Mouse (Mus musculus) gastrocnemius, postnatal 25 days (tissue): ENCODE results near the gene Fam184b. TPM values are rescaled to one million over a fixed set of nuclear protein-coding genes. Genes with fewer than 3 reads are reported as not detected.

ENCODE experiments used
- DNase-seq: peaks from one replicate; pipeline ENCODE4 v3.0.0; 2022
- total RNA-seq, 2 experiments: library from RNA; stranded (reverse); gene quantifications; 1 replicate in 1 of 2; 2 replicates in 1 of 2; pipeline ENCODE4 v1.2.3; 2021

Gene Fam184b
- total RNA-seq, 2 experiments from 2014 or later, result 0.27 to 0.46 TPM

- DNase-seq, result no peak
Measured at GRCm38 (mm10) chr5:45514599-45514998, 124.8 kb downstream of the Fam184b start.

DNA sequence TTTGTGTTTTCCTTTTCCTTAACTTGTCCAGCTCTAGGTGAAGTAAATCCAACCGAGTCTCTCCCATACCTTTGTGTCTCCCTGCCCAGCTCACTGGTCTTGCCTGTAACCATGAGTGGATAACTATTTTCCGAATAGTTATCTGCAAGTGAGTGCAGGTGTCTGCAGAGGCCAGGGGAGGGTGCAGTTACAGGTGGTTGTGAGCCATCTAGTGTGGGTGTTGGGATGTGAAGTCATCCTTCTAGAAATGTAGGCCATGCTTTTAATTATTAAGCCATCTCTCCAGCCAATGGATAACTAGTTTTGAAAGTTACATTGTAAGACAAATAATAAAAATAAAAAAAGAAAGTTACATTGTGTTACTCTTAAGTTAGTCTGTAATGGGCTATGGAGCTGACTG, 125.9 kb downstream of the Fam184b start:
- DNase-seq, result no peak

DNA sequence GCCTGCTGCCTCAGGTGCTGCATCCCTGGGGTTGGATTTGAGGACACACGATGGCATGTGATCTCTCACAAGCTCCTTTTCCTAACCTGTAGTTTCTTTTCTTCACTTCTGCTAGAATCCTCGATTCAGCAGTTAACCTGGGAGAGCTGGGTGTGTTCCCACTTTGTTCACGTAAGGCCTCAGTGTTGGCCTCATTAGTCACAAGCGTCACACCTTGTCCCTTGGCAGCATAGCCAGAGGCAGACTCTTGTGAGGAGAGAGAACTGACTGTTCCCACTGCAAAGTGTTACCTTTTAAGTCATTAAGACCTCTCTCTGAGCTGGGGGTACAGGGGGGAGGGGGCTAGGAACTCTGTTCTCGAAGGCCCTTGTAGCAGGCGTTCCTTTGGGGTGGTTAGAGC, 126.5 kb downstream of the Fam184b start:
- no peak for DNase-seq

- DNase-seq, result no peak
Measured at GRCm38 (mm10) chr5:45510071-45510470, 129.3 kb downstream of the Fam184b start.

- DNase-seq, result no peak
Measured at GRCm38 (mm10) chr5:45497564-45497963, 141.8 kb downstream of the Fam184b start.

GRCm38 (mm10) chr5:45496930-45497550, 142.4 kb downstream of the Fam184b start:
- no peak for DNase-seq

GRCm38 (mm10) chr5:45496479-45496878, 142.9 kb downstream of the Fam184b start:
- DNase-seq, result no peak

DNA sequence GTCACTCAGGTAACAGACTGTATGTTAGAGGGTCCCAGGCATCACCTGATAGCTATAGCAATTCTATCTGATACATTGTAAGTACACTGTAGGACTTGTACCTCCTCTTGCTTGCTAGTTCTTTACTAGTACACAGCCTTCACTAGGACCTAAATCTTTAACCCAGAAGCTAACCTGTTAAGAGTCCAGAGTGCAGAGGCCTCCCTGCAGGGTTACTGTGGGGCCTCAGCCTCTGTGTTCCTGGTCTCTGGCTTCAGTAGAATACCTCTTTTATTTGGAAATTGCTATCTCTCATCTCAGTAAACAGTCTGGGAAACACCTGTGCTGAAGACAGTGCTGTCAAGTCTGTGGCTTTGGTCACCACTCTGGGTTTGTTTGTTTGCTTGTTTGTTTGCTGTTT, 143.4 kb downstream of the Fam184b start:
- no peak for DNase-seq

DNA sequence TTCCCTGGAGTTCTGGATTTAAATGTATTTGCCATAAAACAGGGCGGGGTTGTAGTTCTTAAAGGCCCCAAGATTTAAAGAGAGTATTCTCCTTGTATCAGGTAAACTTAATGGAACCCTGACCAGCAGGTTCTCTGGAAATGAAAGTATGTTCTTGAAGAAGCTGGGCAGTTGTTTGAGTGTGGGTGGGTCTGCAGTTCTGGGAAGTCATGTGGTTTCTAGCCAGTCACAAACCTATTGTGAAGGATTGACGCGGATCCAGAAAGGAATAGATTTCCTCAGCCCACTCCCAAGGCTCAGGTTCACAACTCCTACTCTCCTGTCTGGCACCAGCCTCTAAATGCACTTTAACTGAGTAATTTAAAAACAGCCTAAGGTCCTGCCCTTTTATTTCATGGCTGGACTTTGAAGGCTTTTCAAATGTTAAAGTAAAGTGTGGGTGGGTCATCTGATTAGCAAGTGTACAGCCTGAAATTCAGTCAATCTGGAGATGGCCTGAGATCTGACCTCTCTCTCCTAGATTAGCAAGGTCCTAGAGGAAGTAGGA, 143.9 kb downstream of the Fam184b start:
- DNase-seq, result no peak

- no peak for DNase-seq
Measured at GRCm38 (mm10) chr5:45494093-45494755, 145.2 kb downstream of the Fam184b start.

DNA sequence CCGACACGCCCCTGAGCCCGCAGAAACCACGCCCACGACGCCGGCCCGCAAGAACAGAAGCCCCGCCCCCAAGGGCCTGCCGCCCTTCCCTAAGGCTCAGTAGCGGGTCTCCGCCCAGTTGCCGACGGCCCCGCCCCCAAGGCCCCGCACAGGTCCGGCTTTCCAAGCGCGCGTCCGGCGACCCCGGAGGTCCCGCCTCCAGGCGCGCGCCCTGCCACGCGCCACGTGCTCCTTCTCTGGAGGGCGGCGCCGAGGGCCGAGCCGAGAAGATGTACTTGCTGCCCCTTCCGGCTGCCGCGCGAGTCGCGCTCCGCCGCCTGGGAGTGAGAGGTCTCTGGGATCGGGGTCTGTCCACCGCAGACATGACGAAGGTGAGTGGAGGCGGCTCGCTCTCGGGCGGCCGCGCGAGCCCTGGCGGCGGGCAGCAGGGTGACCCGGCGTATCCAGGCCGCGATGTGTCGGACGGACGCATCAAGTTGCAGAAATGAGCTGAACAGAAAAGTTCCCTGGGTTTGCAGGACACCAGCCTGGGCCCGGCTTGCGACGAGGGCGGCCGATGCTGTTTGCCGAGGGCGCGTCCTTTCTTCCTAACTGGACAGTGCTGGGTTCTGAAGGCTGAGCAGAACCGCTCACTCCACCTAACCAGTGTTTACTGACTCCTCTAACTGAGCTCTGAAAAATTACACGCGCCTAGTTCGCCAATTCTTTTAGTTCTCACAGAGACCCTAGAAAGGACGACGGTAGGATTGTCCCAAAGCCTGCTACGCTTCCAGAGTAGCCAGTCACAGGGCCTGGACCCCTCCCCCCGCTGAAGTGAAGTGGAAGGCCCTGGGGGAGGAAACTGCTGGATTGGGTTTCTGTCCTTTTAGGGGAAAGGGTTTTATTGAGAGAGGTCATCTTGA, 146.0 kb downstream of the Fam184b start, which contains the start of gene Lap3:
TSS of gene Lap3 (plus strand) at position 184 of the 902 bp plus-strand sequence.
- peak; percentile 99 for DNase-seq

DNA sequence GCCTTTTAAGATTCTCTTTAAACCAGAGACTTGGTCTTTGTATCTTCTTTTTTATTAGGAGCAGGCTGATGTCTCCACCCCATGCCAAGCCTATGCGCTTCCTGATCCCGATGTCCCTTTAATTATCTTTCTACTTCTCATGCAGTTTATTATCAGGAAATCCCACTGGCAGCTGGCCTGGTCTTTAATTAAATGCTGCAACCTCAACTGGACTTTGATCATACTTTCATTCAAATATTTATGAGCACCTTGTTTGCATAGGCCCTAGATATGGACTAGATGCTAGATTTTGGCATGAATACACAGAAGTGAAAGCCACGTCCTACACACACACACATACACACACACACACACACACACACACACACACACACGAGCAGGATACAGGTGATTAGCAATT, 147.6 kb downstream of the Fam184b start:
- DNase-seq, result no peak

GRCm38 (mm10) chr5:45483654-45484053, 155.8 kb downstream of the Fam184b start:
- DNase-seq, result no peak

DNA sequence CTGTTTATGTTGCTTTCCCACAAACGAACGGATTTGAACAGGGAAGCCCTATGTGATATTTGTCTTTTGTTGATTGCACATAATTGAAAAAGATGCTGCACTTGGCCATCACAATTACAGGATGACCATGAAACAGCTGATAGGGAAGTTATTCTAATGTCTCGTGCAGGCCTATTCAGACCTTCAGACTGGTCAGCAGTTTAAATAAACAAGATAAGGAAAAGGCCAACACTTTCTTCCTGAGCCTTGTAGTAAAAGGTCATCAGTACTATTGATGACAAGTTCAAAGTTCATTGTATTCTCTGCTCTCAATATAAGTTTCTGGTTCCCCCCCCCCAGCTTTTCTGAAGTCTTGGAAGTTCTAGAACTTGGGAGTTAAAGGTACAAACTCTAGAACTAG, 156.8 kb downstream of the Fam184b start:
- no peak for DNase-seq

DNA sequence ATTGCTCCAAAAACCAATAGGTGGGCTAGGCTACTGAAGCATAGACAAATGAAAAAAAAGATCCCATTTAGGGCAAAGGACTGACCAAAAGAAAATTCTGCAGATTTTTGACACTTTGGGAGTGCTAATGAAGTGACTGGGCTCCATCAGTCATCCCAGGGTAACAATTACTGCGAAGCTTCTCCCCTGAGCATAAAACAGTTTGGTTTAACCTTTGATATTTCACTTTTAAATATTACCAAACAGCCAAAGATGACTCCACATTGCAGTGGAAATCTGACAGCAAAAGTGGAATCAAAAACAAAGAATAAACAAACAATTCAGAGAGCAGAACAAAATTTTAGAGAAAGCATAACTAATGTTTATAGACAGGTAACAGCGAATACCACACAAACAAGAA, 158.3 kb downstream of the Fam184b start:
- DNase-seq, result no peak

GRCm38 (mm10) chr5:45480066-45480465, 159.3 kb downstream of the Fam184b start:
- DNase-seq, result no peak

Other genes with a start within 250 kb of the Fam184b start
- 10 to 100 TPM; 53.9 to 63.6 TPM for gene Qdpr, start 189.4 kb downstream of the Fam184b start, total RNA-seq
- gene Clrn2, start 185.9 kb downstream of the Fam184b start, total RNA-seq, result not detected
- 10 to 100 TPM; 55.6 to 57.2 TPM for gene Lap3, start 146.2 kb downstream of the Fam184b start, total RNA-seq
- gene Med28, start 119.4 kb downstream of the Fam184b start, total RNA-seq, result 10 to 100 TPM; 46.0 to 48.6 TPM
- gene Ncapg, start 30.3 kb upstream of the Fam184b start, total RNA-seq, result under 1 TPM; 0.19 to 0.28 TPM
- 1 to 10 TPM; 5.3 to 7.7 TPM for gene Lcorl, start 218.0 kb upstream of the Fam184b start, total RNA-seq